Comparison of ENCODE assay signal across 19 mouse cellular contexts in the genomic region with DNA sequence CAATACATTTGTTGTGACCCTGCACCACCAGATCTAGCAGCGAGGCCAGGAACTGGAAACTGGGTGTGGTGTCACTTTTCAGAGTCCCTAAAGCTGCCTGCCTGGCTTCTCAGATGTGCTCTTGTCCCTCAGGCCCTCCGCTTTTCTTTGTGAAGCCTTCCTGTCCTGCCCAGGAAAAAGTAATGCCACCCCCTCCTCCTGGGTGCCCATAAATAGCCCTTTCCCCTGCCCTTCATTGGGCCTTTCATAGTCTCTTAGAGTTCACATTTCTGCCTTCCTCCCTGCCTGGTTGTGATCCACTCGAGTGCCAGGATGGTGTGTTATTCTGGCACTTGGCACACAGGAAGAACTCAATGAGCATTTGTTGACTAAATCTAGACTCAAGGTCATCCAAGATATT. TPM values are rescaled to one million over a fixed set of nuclear protein-coding genes. Genes with fewer than 3 reads are reported as not detected.
A peak's percentile ranks its signal among the peaks of the same experiment; 100 is the strongest.
DNase-seq lines count a peak whose midpoint lies in the region; ATAC-seq and TF ChIP-seq lines count a peak whose summit lies in the region.
"Had no signal": no experiment of that assay in that cellular context is flagged by ENCODE, and none has a peak within 500 bp of the region (broad histone marks: within the 10 kb centered on the region; RNA-seq: fewer than 3 reads in every experiment).

No protein-coding gene starts in this region.

- peaks cover 32% of the 10 kb centered on the region for H3K4me1 ChIP-seq in heart, embryonic 15.5 days (replicated peaks)
- H3K4me1 ChIP-seq: liver, embryonic 15.5 days had no signal

- no peaks in the 10 kb centered on the region for H3K36me3 ChIP-seq in heart, embryonic 15.5 days
- H3K36me3 ChIP-seq: liver, embryonic 15.5 days; neural tube, embryonic 15.5 days had no signal

- H3K9me3 ChIP-seq in heart, embryonic 15.5 days (replicated peaks), result no peaks in the 10 kb centered on the region
- H3K9me3 ChIP-seq: forebrain, embryonic 10.5 days; liver, embryonic 15.5 days; neural tube, embryonic 15.5 days had no signal

- H3K27ac ChIP-seq in gastrocnemius, adult 2 months, result peak overlapping the region; percentile 88
- peak overlapping the region; percentile 49 for H3K27ac ChIP-seq in heart, embryonic 15.5 days
- H3K27ac ChIP-seq: forebrain, embryonic 10.5 days; liver, embryonic 15.5 days; neural tube, embryonic 15.5 days had no signal

- no peak overlapping the region for H3K9ac ChIP-seq in heart, embryonic 15.5 days
- H3K9ac ChIP-seq: liver, embryonic 15.5 days; neural tube, embryonic 15.5 days had no signal

- 41% methylated on average over 3 of the region's 3 CpGs for WGBS in heart, embryonic 15.5 days

- peak overlapping the region; percentile 46 for H3K4me3 ChIP-seq in gastrocnemius, adult 2 months
- H3K4me3 ChIP-seq in heart, embryonic 15.5 days, result no peak overlapping the region
- H3K4me3 ChIP-seq: forebrain, embryonic 10.5 days; liver, embryonic 15.5 days; neural tube, embryonic 15.5 days had no signal

- no peaks in the 10 kb centered on the region for H3K27me3 ChIP-seq in heart, embryonic 15.5 days
- H3K27me3 ChIP-seq: liver, embryonic 15.5 days; neural tube, embryonic 15.5 days had no signal

- H3K4me2 ChIP-seq in heart, embryonic 15.5 days, result no peak overlapping the region
- H3K4me2 ChIP-seq: liver, embryonic 15.5 days; midbrain, embryonic 11.5 days; neural tube, embryonic 15.5 days had no signal

- no peak for TF ChIP-seq CTCF in gastrocnemius, adult 2 months (IDR thresholded peaks at IDR 0.05)

- peak; percentile 51 for DNase-seq in gastrocnemius, adult 2 months
- DNase-seq in gastrocnemius, postnatal 4 days (ENCODE audit: low spot score in 2 of 2), result no peak
- DNase-seq in kidney, adult 9 months, result peak; percentile 61
- no peak for DNase-seq in kidney, adult 11 months
- peak; percentile 9 for DNase-seq in adrenal gland, postnatal 25 days
- DNase-seq in spleen, postnatal 10 days (ENCODE audit: low spot score in 2 of 2), result no peak
- DNase-seq in Muller cell, postnatal 12 days (ENCODE audit: inconsistent ontology term), result no peak
- DNase-seq: cerebellum, adult 11-12 months; cerebellum, postnatal 36 days; layer of hippocampus, postnatal 36 days; left cerebral cortex, postnatal 4 days; lung, postnatal 4 days; spleen, adult 18-20 months; thymus, postnatal 36 days had no signal

- no peak for ATAC-seq in heart, embryonic 15.5 days (replicated peaks; ENCODE audit: insufficient number of reproducible peaks, insufficient read depth, low FRiP score, low read depth)

- intact Hi-C loops in gastrocnemius, adult 2 months (cut with DNase I), result no loop called here

RNA-seq across cellular contexts. Expression of a gene that starts 16.5 kb away (rescaled TPM):
- 10 to 100 TPM; 37.5 to 46.3 TPM for total RNA-seq in gastrocnemius, adult 2 months (2021)
- total RNA-seq in gastrocnemius, postnatal 4 days (2021), result 10 to 100 TPM; 21.1 to 26.8 TPM
- total RNA-seq in adrenal gland, postnatal 25 days (2021), result 38.5 and 45.9 TPM in 2 replicates
- 2.5 and 3.2 TPM in 2 replicates for polyA plus RNA-seq in heart, embryonic 15.5 days (2015; fragmentation: Nextera tagmentation; extraction: Ambion mirVana)

Comparison
In these comparisons a context has a peak if more than half of its experiments do, and no peak if none do; other contexts are left out.
1. DNase-seq: peak in gastrocnemius, adult 2 months (single experiment), kidney, adult 9 months (single experiment) and adrenal gland, postnatal 25 days (single experiment); none in gastrocnemius, postnatal 4 days (0 of 2), kidney, adult 11 months (single experiment), spleen, postnatal 10 days (0 of 2) and Muller cell, postnatal 12 days (single experiment).